Mouse (Mus musculus) CH12.LX (cell line): ENCODE data around the gene Prr12. TPM values are rescaled to one million over a fixed set of nuclear protein-coding genes. Genes with fewer than 3 reads are reported as not detected.

Experiments used
- DNase-seq: peaks from one replicate; pipeline ENCODE4 v3.0.0-alpha.2; 2013; ENCODE audit errors: extremely low read depth
- H3K27ac ChIP-seq: 2 replicates; pipeline ENCODE4 v1.5.1; 2012; ENCODE audit warnings: low read depth, mild to moderate bottlenecking, control low read depth, moderate library complexity; ENCODE audit not compliant: insufficient read depth
- H3K27me3 ChIP-seq: replicated peaks from 2 replicates; pipeline ENCODE3; 2012; ENCODE audit warnings: inconsistent platforms
- H3K36me3 ChIP-seq, 2 experiments: replicated peaks in 1 of 2; 2 replicates each; pipeline versions ENCODE3 to v1.6.1; 2012; ENCODE audit warnings: inconsistent platforms in 1 of 2, low read length in 1 of 2, mild to moderate bottlenecking in 1 of 2, mixed read lengths in 1 of 2, moderate library complexity in 1 of 2; ENCODE audit not compliant: control insufficient read depth in 1 of 2, insufficient read depth in 1 of 2
- H3K4me1 ChIP-seq, 2 experiments: 2 replicates each; pipeline ENCODE4 v1.6.1; 2012; ENCODE audit warnings: inconsistent platforms in 1 of 2, moderate library complexity in 1 of 2; ENCODE audit not compliant: insufficient read depth in 2 of 2, control insufficient read depth in 1 of 2
- H3K4me2 ChIP-seq: 2 replicates; pipeline ENCODE4 v1.6.1; 2012; ENCODE audit warnings: low read depth, mild to moderate bottlenecking, control low read depth; ENCODE audit not compliant: poor library complexity, insufficient read depth, severe bottlenecking
- H3K4me3 ChIP-seq, 3 experiments: fragments of 150-350 bp in 1 of 3; sonication (generic) in 1 of 3; replicated peaks in 1 of 3; 2 replicates each; pipeline versions ENCODE3 to v1.5.1; 2011 to 2012; ENCODE audit warnings: low read depth in 2 of 3, low read length in 2 of 3, mild to moderate bottlenecking in 2 of 3, moderate library complexity in 2 of 3, control low read depth in 1 of 3, improper control_type of control experiment in 1 of 3, inconsistent platforms in 1 of 3, mixed read lengths in 1 of 3; ENCODE audit not compliant: poor library complexity in 1 of 3
- H3K79me2 ChIP-seq: replicated peaks from 2 replicates; pipeline ENCODE4 v1.6.1; 2012; ENCODE audit warnings: mild to moderate bottlenecking, moderate library complexity; ENCODE audit not compliant: control insufficient read depth, poor library complexity, insufficient read depth, severe bottlenecking; ENCODE audit errors: extremely low read depth
- H3K9ac ChIP-seq: 2 replicates; pipeline ENCODE4 v1.6.1; 2012; ENCODE audit warnings: low read depth, mild to moderate bottlenecking, control low read depth, moderate library complexity; ENCODE audit not compliant: insufficient read depth
- H3K9me3 ChIP-seq: replicated peaks from 2 replicates; pipeline ENCODE3; 2012; ENCODE audit warnings: low read length, inconsistent platforms, mixed read lengths
- CHD1 ChIP-seq: IDR thresholded peaks from 2 replicates; pipeline ENCODE4 v1.6.1; 2012; ENCODE audit warnings: low read depth, low read length, improper control_type of control experiment, inconsistent platforms
- EP300 ChIP-seq: IDR thresholded peaks from 2 replicates; pipeline ENCODE4 v1.6.1; 2011; ENCODE audit warnings: low read length, improper control_type of control experiment
- ETS1 ChIP-seq: conservative IDR thresholded peaks from 2 replicates; pipeline ENCODE4 v1.6.1; 2012; ENCODE audit warnings: low read depth, mild to moderate bottlenecking, inconsistent platforms, low read length, improper control_type of control experiment, moderate library complexity
- GABPA ChIP-seq: IDR thresholded peaks from 2 replicates; pipeline ENCODE4 v1.6.1; 2012; ENCODE audit warnings: low read depth, low read length, improper control_type of control experiment, inconsistent platforms; ENCODE audit not compliant: insufficient replicate concordance
- HCFC1 ChIP-seq: IDR thresholded peaks from 2 replicates; pipeline ENCODE4 v1.6.1; 2012; ENCODE audit warnings: low read depth, mild to moderate bottlenecking, inconsistent platforms, low read length, improper control_type of control experiment
- IRF4 ChIP-seq: IDR thresholded peaks from 2 replicates; pipeline ENCODE4 v1.6.1; 2014; ENCODE audit warnings: low read depth, mild to moderate bottlenecking, inconsistent platforms, low read length, improper control_type of control experiment
- JUN ChIP-seq: IDR thresholded peaks from 2 replicates; pipeline ENCODE4 v1.6.1; 2011; ENCODE audit warnings: low read depth, mild to moderate bottlenecking, low read length, improper control_type of control experiment, moderate library complexity; ENCODE audit not compliant: insufficient read depth
- KAT2A ChIP-seq: IDR thresholded peaks from 2 replicates; pipeline ENCODE4 v1.6.1; 2012; ENCODE audit warnings: low read length, improper control_type of control experiment, inconsistent platforms; ENCODE audit not compliant: insufficient replicate concordance
- MAZ ChIP-seq: IDR thresholded peaks from 2 replicates; pipeline ENCODE4 v1.6.1; 2012; ENCODE audit warnings: low read depth, mild to moderate bottlenecking, inconsistent platforms, low read length, improper control_type of control experiment, moderate library complexity
- MEF2A ChIP-seq: IDR thresholded peaks from 2 replicates; pipeline ENCODE4 v1.6.1; 2014; ENCODE audit warnings: low read depth, mild to moderate bottlenecking, inconsistent platforms, low read length, improper control_type of control experiment, borderline replicate concordance
- MXI1 ChIP-seq: IDR thresholded peaks from 2 replicates; pipeline ENCODE4 v1.6.1; 2011; ENCODE audit warnings: mild to moderate bottlenecking, low read depth, low read length, improper control_type of control experiment
- NRF1 ChIP-seq: IDR thresholded peaks from 2 replicates; pipeline ENCODE4 v1.6.1; 2014; ENCODE audit warnings: low read depth, mild to moderate bottlenecking, inconsistent platforms, low read length, improper control_type of control experiment, moderate library complexity
- PAX5 ChIP-seq: IDR thresholded peaks from 2 replicates; pipeline ENCODE4 v1.6.1; 2012; ENCODE audit warnings: low read length, inconsistent platforms, mixed read lengths
- RCOR1 ChIP-seq: conservative IDR thresholded peaks from 2 replicates; pipeline ENCODE4 v1.6.1; 2012; ENCODE audit warnings: low read depth, mild to moderate bottlenecking, inconsistent platforms, low read length, improper control_type of control experiment
- UBTF ChIP-seq: IDR thresholded peaks from 2 replicates; pipeline ENCODE4 v1.6.1; 2012; ENCODE audit warnings: low read depth, mild to moderate bottlenecking, inconsistent platforms, low read length, improper control_type of control experiment, moderate library complexity
- USF2 ChIP-seq: conservative IDR thresholded peaks from 2 replicates; pipeline ENCODE4 v1.6.1; 2011; ENCODE audit warnings: low read depth, low read length, improper control_type of control experiment
- ZMIZ1 ChIP-seq: IDR thresholded peaks from 2 replicates; pipeline ENCODE4 v1.6.1; 2012; ENCODE audit warnings: low read depth, mild to moderate bottlenecking, inconsistent platforms, low read length, improper control_type of control experiment
- dilution Hi-C: fragments of 300-500 bp; cut with MboI; formaldehyde crosslinking; loops from 2 replicates; pipeline ENCODE4 v1.14.3; 2020; ENCODE audit warnings: low sequenced_read_pairs; ENCODE audit not compliant: extremely low pct_unique_long_range_greater_than_20kb, extremely low pct_ligation_motif_present
- in situ Hi-C: fragments of 300-500 bp; cut with MboI; formaldehyde crosslinking; loops from 3 replicates; pipeline ENCODE4 v1.14.3; 2019; ENCODE audit warnings: low sequenced_read_pairs, low pct_ligation_motif_present, low pct_unique_long_range_greater_than_20kb, mixed read lengths
- polyA plus RNA-seq: library from polyadenylated mRNA; unstranded; fragments of >175 nt; gene quantifications from 2 replicates; pipeline ENCODE4 v1.2.1, GENCODE M21; 2012; ENCODE audit warnings: low read depth; ENCODE audit not compliant: insufficient read length
- total RNA-seq, 2 experiments: library from RNA; depleted of rRNA; stranded (reverse); fragments of 300-350 nt in 1 of 2; fragments of >200 nt in 1 of 2; gene quantifications; 2 replicates each; pipeline ENCODE4 v1.2.3; 2012 to 2014

The Prr12 gene
- total and polyA plus RNA-seq, 3 experiments: 1.2 to 20.5 (median 6.5) TPM

- Histone ChIP-seq H3K27ac (no peak overlapping the region), H3K9ac (no peak overlapping the region), H3K4me3 (no peak overlapping the region), H3K4me1 (peaks cover 3 to 25% of the 10 kb centered on the region in 2 experiments), H3K36me3 (no peaks in the 10 kb centered on the region), H3K4me2 (no peak overlapping the region)
- in situ Hi-C loops: no loop called here
- dilution Hi-C loops: no loop called here
- no peak for TF ChIP-seq EP300
- TF ChIP-seq RCOR1: no peak
- TF ChIP-seq USF2: no peak
- TF ChIP-seq, all 38 proteins: peak for 0
- DNase-seq: no peak
- H3K9me3 ChIP-seq: no peaks in the 10 kb centered on the region
- H3K27me3 ChIP-seq: no peaks in the 10 kb centered on the region
- H3K79me2 ChIP-seq: no peaks in the 10 kb centered on the region
Measured at GRCm38 (mm10) chr7:45095367-45095766, 42.7 kb upstream of the Prr12 start.

GRCm38 (mm10) chr7:45094121-45094520 is 41.4 kb upstream of the Prr12 start:
- Histone ChIP-seq H3K9ac (no peak overlapping the region), H3K4me3 (no peak overlapping the region), H3K27me3 (no peaks in the 10 kb centered on the region), H3K4me2 (no peak overlapping the region), H3K4me1 (peaks cover 3 to 28% of the 10 kb centered on the region in 2 experiments), H3K27ac (no peak overlapping the region), H3K9me3 (no peaks in the 10 kb centered on the region), H3K79me2 (no peaks in the 10 kb centered on the region), H3K36me3 (no peaks in the 10 kb centered on the region)
- in situ Hi-C loops (no loop called here), dilution Hi-C loops (no loop called here)
- no peak for DNase-seq
- TF ChIP-seq PAX5: no peak

- dilution Hi-C loops: no loop called here
- H3K27ac ChIP-seq: no peak overlapping the region
Measured at GRCm38 (mm10) chr7:45093516-45093905, 40.8 kb upstream of the Prr12 start.

More at GRCm38 (mm10) chr7:45093516-45093905, 40.8 kb upstream of the Prr12 start:
- H3K4me2 ChIP-seq: no peak overlapping the region
- H3K27me3 ChIP-seq: no peaks in the 10 kb centered on the region
- no peaks in the 10 kb centered on the region for H3K79me2 ChIP-seq
- peaks cover 3 to 24% of the 10 kb centered on the region in 2 experiments for H3K4me1 ChIP-seq
- H3K4me3 ChIP-seq: no peak overlapping the region
- in situ Hi-C loops: no loop called here
- TF ChIP-seq IRF4 (no peak), GABPA (no peak), CHD1 (no peak), MEF2A (no peak), KAT2A (no peak), UBTF (no peak), ZMIZ1 (no peak), HCFC1 (no peak), MXI1 (no peak), MAZ (no peak), ETS1 (no peak), NRF1 (no peak), JUN (no peak)
- no peak overlapping the region for H3K9ac ChIP-seq
- peak; percentile 31 for DNase-seq
- no peaks in the 10 kb centered on the region for H3K36me3 ChIP-seq
- H3K9me3 ChIP-seq: no peaks in the 10 kb centered on the region
